Mouse (Mus musculus): ENCODE results near the gene Nectin2. TPM values are rescaled to one million over a fixed set of nuclear protein-coding genes. Genes with fewer than 3 reads are reported as not detected.

Nectin2 gene
- polyA plus RNA-seq, 1 experiment from 2014 or later: 112 TPM

GRCm38 (mm10) chr7:19694336-19695212 is 55.7 kb downstream of the Nectin2 start:
- 64% methylated on average over 10 of the region's 10 CpGs for WGBS
- Histone ChIP-seq H3K27me3 (ENCODE audit: insufficient read depth, low read length) (no peaks in the 10 kb centered on the region), H3K4me1 (replicated peaks; ENCODE audit: insufficient read depth, low read length) (peaks cover 5% of the 10 kb centered on the region), H3K9me3 (replicated peaks; ENCODE audit: low read length) (no peaks in the 10 kb centered on the region), H3K27ac (no peak overlapping the region), H3K4me2 (ENCODE audit: low read length) (no peak overlapping the region), H3K4me3 (replicated peaks; ENCODE audit: low read depth, low read length) (no peak overlapping the region), H3K9ac (ENCODE audit: low read depth, low read length) (no peak overlapping the region), H3K36me3 (ENCODE audit: insufficient read depth, low read length) (no peaks in the 10 kb centered on the region)
- TF ChIP-seq CTCF (IDR thresholded peaks at IDR 0.05; ENCODE audit: low read depth): no peak
- DNase-seq (ENCODE audit: low spot score) (no peak), ATAC-seq (replicated peaks; ENCODE audit: low FRiP score, low read depth) (no peak)

GRCm38 (mm10) chr7:19693421-19693820 is 56.9 kb downstream of the Nectin2 start:
- no peak for DNase-seq (ENCODE audit: low spot score)
- Histone ChIP-seq H3K4me2 (ENCODE audit: low read length) (no peak overlapping the region), H3K36me3 (ENCODE audit: insufficient read depth, low read length) (no peaks in the 10 kb centered on the region), H3K9ac (ENCODE audit: low read depth, low read length) (no peak overlapping the region), H3K4me3 (replicated peaks; ENCODE audit: low read depth, low read length) (no peak overlapping the region), H3K9me3 (replicated peaks; ENCODE audit: low read length) (no peaks in the 10 kb centered on the region), H3K27me3 (ENCODE audit: insufficient read depth, low read length) (no peaks in the 10 kb centered on the region), H3K27ac (no peak overlapping the region), H3K4me1 (replicated peaks; ENCODE audit: insufficient read depth, low read length) (peaks cover 5% of the 10 kb centered on the region)
- peak; percentile 35; the same call in 1 of the 2 replicates for ATAC-seq (replicated peaks; ENCODE audit: low FRiP score, low read depth)
- TF ChIP-seq CTCF (IDR thresholded peaks at IDR 0.05; ENCODE audit: low read depth): no peak
- 24% methylated on average over 10 of the region's 10 CpGs for WGBS

GRCm38 (mm10) chr7:19691873-19692865 is 58.1 kb downstream of the Nectin2 start, which contains the start of gene Apoc1:
Apoc1 (minus strand) TSS chr7:19692660.
- 45% methylated on average over 28 of the region's 28 CpGs for WGBS
- no peak within 1 kb of the TSS for H3K9ac ChIP-seq (ENCODE audit: low read depth, low read length)

GRCm38 (mm10) chr7:19691434-19691833 is 58.8 kb downstream of the Nectin2 start:
- Histone ChIP-seq H3K9me3 (replicated peaks; ENCODE audit: low read length) (no peaks in the 10 kb centered on the region), H3K36me3 (ENCODE audit: insufficient read depth, low read length) (no peaks in the 10 kb centered on the region), H3K27ac (0 out of 2 replicates have a peak overlapping the region, but pooled peaks have one; percentile 36), H3K9ac (ENCODE audit: low read depth, low read length) (no peak overlapping the region), H3K4me1 (replicated peaks; ENCODE audit: insufficient read depth, low read length) (peaks cover 5% of the 10 kb centered on the region), H3K27me3 (ENCODE audit: insufficient read depth, low read length) (no peaks in the 10 kb centered on the region), H3K4me3 (replicated peaks; ENCODE audit: low read depth, low read length) (no peak overlapping the region), H3K4me2 (ENCODE audit: low read length) (no peak overlapping the region)
- TF ChIP-seq CTCF (IDR thresholded peaks at IDR 0.05; ENCODE audit: low read depth): no peak
- ATAC-seq (replicated peaks; ENCODE audit: low FRiP score, low read depth): no peak
- DNase-seq (ENCODE audit: low spot score): no peak
- 69% methylated on average over 6 of the region's 6 CpGs for WGBS

More at GRCm38 (mm10) chr7:19691873-19692865, 58.1 kb downstream of the Nectin2 start, which contains the start of gene Apoc1:
- no peaks in the 10 kb centered on the region for H3K36me3 ChIP-seq (ENCODE audit: insufficient read depth, low read length)
- no peak for DNase-seq (ENCODE audit: low spot score)
- no peak within 1 kb of the TSS for H3K4me3 ChIP-seq (replicated peaks; ENCODE audit: low read depth, low read length)
- H3K9me3 ChIP-seq (replicated peaks; ENCODE audit: low read length): no peaks in the 10 kb centered on the region
- no peak for TF ChIP-seq CTCF (IDR thresholded peaks at IDR 0.05; ENCODE audit: low read depth)
- H3K27ac ChIP-seq: 0 out of 2 replicates have a peak within 1 kb of the TSS, but pooled peaks have one; percentile 36
- H3K4me1 ChIP-seq (replicated peaks; ENCODE audit: insufficient read depth, low read length): peaks cover 5% of the 10 kb centered on the region
- no peak within 1 kb of the TSS for H3K4me2 ChIP-seq (ENCODE audit: low read length)
- no peak for ATAC-seq (replicated peaks; ENCODE audit: low FRiP score, low read depth)
- H3K27me3 ChIP-seq (ENCODE audit: insufficient read depth, low read length): no peaks in the 10 kb centered on the region

DNA sequence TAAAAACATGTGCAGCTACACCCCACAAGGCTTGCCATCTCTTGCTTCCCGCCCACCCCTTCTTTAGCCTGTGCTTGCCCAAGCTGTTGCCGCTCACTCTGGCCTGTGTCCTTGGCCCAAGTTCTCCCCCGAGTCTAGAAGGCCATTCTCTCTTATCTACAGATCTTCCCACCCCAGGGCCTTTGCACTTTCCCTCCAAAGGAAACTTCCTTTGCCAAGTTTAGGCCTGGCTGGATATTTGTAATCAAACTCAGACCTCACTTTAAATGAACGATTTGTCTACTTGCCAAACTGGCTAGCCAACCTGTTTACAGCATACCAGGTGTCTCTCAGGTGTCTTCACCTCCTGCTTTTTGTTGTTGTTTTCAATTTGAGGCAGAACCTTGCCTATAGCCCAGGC is 59.4 kb downstream of the Nectin2 start:
- H3K4me1 ChIP-seq (replicated peaks; ENCODE audit: insufficient read depth, low read length): peaks cover 5% of the 10 kb centered on the region
- 82% methylated on average over 4 of the region's 4 CpGs for whole genome bisulfite sequencing
- no peak overlapping the region for H3K4me2 ChIP-seq (ENCODE audit: low read length)
- H3K36me3 ChIP-seq (ENCODE audit: insufficient read depth, low read length): no peaks in the 10 kb centered on the region
- ATAC-seq (replicated peaks; ENCODE audit: low FRiP score, low read depth) (no peak), DNase-seq (ENCODE audit: low spot score) (no peak)
- H3K9me3 ChIP-seq (replicated peaks; ENCODE audit: low read length): no peaks in the 10 kb centered on the region
- H3K9ac ChIP-seq (ENCODE audit: low read depth, low read length): no peak overlapping the region
- H3K27ac ChIP-seq: no peak overlapping the region
- H3K27me3 ChIP-seq (ENCODE audit: insufficient read depth, low read length): no peaks in the 10 kb centered on the region
- TF ChIP-seq CTCF (IDR thresholded peaks at IDR 0.05; ENCODE audit: low read depth): no peak
- H3K4me3 ChIP-seq (replicated peaks; ENCODE audit: low read depth, low read length): no peak overlapping the region

GRCm38 (mm10) chr7:19688611-19689010 is 61.7 kb downstream of the Nectin2 start:
- no peak for ATAC-seq (replicated peaks; ENCODE audit: low FRiP score, low read depth)
- Histone ChIP-seq H3K27me3 (ENCODE audit: insufficient read depth, low read length) (no peaks in the 10 kb centered on the region), H3K36me3 (ENCODE audit: insufficient read depth, low read length) (no peaks in the 10 kb centered on the region), H3K9me3 (replicated peaks; ENCODE audit: low read length) (no peaks in the 10 kb centered on the region), H3K9ac (ENCODE audit: low read depth, low read length) (no peak overlapping the region), H3K27ac (no peak overlapping the region), H3K4me1 (replicated peaks; ENCODE audit: insufficient read depth, low read length) (peaks cover 5% of the 10 kb centered on the region), H3K4me3 (replicated peaks; ENCODE audit: low read depth, low read length) (no peak overlapping the region), H3K4me2 (ENCODE audit: low read length) (no peak overlapping the region)
- 93% methylated on average over 2 of the region's 2 CpGs for WGBS
- no peak for DNase-seq (ENCODE audit: low spot score)
- TF ChIP-seq CTCF (IDR thresholded peaks at IDR 0.05; ENCODE audit: low read depth): no peak
